Mouse (Mus musculus) neural tube, embryonic 14.5 days (tissue): ENCODE data around the gene Lamp5. TPM values are rescaled to one million over a fixed set of nuclear protein-coding genes. Genes with fewer than 3 reads are reported as not detected.

Experiments used
- ATAC-seq: fragments of 200-750 bp; cut with Nextera tagmentation; 2 replicates; pipeline ENCODE4 v1.8.0; 2017; ENCODE audit warnings: low read depth, mild to moderate bottlenecking, moderate TSS enrichment, moderate library complexity
- H3K27ac ChIP-seq: fragments of 300-500 bp; sonication (generic); 2 replicates; pipeline ENCODE4 v1.5.1; 2014; ENCODE audit warnings: low read depth, mild to moderate bottlenecking, control low read depth, low read length, moderate library complexity, mixed read lengths
- H3K27me3 ChIP-seq: fragments of 300-500 bp; sonication (generic); 2 replicates; pipeline ENCODE4 v1.6.1; 2014; ENCODE audit warnings: low read length; ENCODE audit not compliant: control insufficient read depth, insufficient read depth
- H3K36me3 ChIP-seq: fragments of 300-500 bp; sonication (generic); 2 replicates; pipeline ENCODE4 v1.6.1; 2014; ENCODE audit warnings: low read length, mixed read lengths; ENCODE audit not compliant: control insufficient read depth, insufficient read depth
- H3K4me1 ChIP-seq: fragments of 300-500 bp; sonication (generic); 2 replicates; pipeline ENCODE4 v1.6.1; 2014; ENCODE audit warnings: low read length; ENCODE audit not compliant: control insufficient read depth, insufficient read depth
- H3K4me2 ChIP-seq: fragments of 300-500 bp; sonication (generic); 2 replicates; pipeline ENCODE4 v1.6.1; 2014; ENCODE audit warnings: mild to moderate bottlenecking, low read depth, low read length, control low read depth
- H3K4me3 ChIP-seq: fragments of 300-500 bp; sonication (generic); 2 replicates; pipeline ENCODE4 v1.5.1; 2014; ENCODE audit warnings: low read depth, low read length, control low read depth, mixed read lengths
- H3K9ac ChIP-seq: fragments of 300-500 bp; sonication (generic); replicated peaks from 2 replicates; pipeline ENCODE4 v1.6.1; 2014; ENCODE audit warnings: low read depth, mild to moderate bottlenecking, control low read depth, low read length, mixed read lengths
- H3K9me3 ChIP-seq: fragments of 300-500 bp; sonication (generic); 2 replicates; pipeline ENCODE4 v1.6.1; 2016; ENCODE audit warnings: low read length; ENCODE audit not compliant: control insufficient read depth
- WGBS: fragments of 180-500 bp; shearing (Covaris S2); extraction: QIAGEN DNeasy Blood & Tissue Kit; methylation state at CpG from one replicate; pipeline ENCODE4 v1.1.7; 2014; 5-methylcytosine and 5-hydroxymethylcytosine counted together
- polyA plus RNA-seq: library from polyadenylated mRNA; unstranded; fragments of >200 nt; fragmentation: Nextera tagmentation; extraction: Ambion mirVana; gene quantifications from 2 replicates; pipeline ENCODE4 v1.2.1, GENCODE M21; 2014

Gene Lamp5
- polyA plus RNA-seq, 1 experiment from 2014 or later, result 351 TPM

- H3K27me3 ChIP-seq, result peaks cover 6% of the 10 kb centered on the region; the same call in 1 of the 2 replicates
- no peaks in the 10 kb centered on the region for H3K9me3 ChIP-seq
- peak overlapping the region; percentile 50 for H3K4me3 ChIP-seq
- H3K36me3 ChIP-seq, result no peaks in the 10 kb centered on the region
- ATAC-seq, result peak; percentile 32; the same call in 1 of the 2 replicates
- H3K9ac ChIP-seq, result peak overlapping the region; percentile 87
- peak overlapping the region; percentile 98 for H3K27ac ChIP-seq
- peak overlapping the region; percentile 52 for H3K4me2 ChIP-seq
- H3K4me1 ChIP-seq, result peaks cover 9% of the 10 kb centered on the region; the same call in 1 of the 2 replicates
- WGBS, result under 1% methylated on average over 37 of the region's 37 CpGs
Observed at GRCm38 (mm10) chr2:136059029-136059669, 7.1 kb downstream of the Lamp5 start.

GRCm38 (mm10) chr2:136064356-136064755 lies 12.3 kb downstream of the Lamp5 start:
- WGBS, result 50% methylated on average over 1 of the region's 1 CpGs
- peak overlapping the region; percentile 48 for H3K4me2 ChIP-seq
- H3K9ac ChIP-seq, result peak overlapping the region; percentile 42; the same call in 1 of the 2 replicates

GRCm38 (mm10) chr2:136095978-136096377 lies 43.9 kb downstream of the Lamp5 start:
- no peaks in the 10 kb centered on the region for H3K9me3 ChIP-seq
- ATAC-seq, result no peak
- no peaks in the 10 kb centered on the region for H3K27me3 ChIP-seq
- no peak overlapping the region for H3K4me2 ChIP-seq
- H3K4me3 ChIP-seq, result no peak overlapping the region
- 82% methylated on average over 2 of the region's 2 CpGs for WGBS
- no peak overlapping the region for H3K9ac ChIP-seq
- H3K27ac ChIP-seq, result no peak overlapping the region
- no peaks in the 10 kb centered on the region for H3K4me1 ChIP-seq
- H3K36me3 ChIP-seq, result no peaks in the 10 kb centered on the region

More at GRCm38 (mm10) chr2:136064356-136064755, 12.3 kb downstream of the Lamp5 start:
- H3K27ac ChIP-seq, result peak overlapping the region; percentile 70
- H3K36me3 ChIP-seq, result peaks cover 5% of the 10 kb centered on the region; the same call in 1 of the 2 replicates
- peaks cover 1% of the 10 kb centered on the region; the same call in 1 of the 2 replicates for H3K27me3 ChIP-seq
- no peaks in the 10 kb centered on the region for H3K9me3 ChIP-seq
- peak overlapping the region; percentile 16; the same call in 1 of the 2 replicates for H3K4me3 ChIP-seq
- ATAC-seq, result no peak
- peaks cover 7% of the 10 kb centered on the region; the same call in 1 of the 2 replicates for H3K4me1 ChIP-seq

- 84% methylated on average over 3 of the region's 3 CpGs for WGBS
- Histone ChIP-seq H3K9ac (no peak overlapping the region), H3K9me3 (no peaks in the 10 kb centered on the region), H3K27ac (no peak overlapping the region), H3K4me2 (no peak overlapping the region), H3K4me3 (no peak overlapping the region), H3K27me3 (no peaks in the 10 kb centered on the region), H3K4me1 (no peaks in the 10 kb centered on the region), H3K36me3 (no peaks in the 10 kb centered on the region)
- no peak for ATAC-seq
Observed at GRCm38 (mm10) chr2:136097143-136097542, 45.1 kb downstream of the Lamp5 start.

- H3K27ac ChIP-seq, result peak overlapping the region; percentile 96
- no peaks in the 10 kb centered on the region for H3K9me3 ChIP-seq
- H3K27me3 ChIP-seq, result no peaks in the 10 kb centered on the region
- 0 out of 2 replicates have a peak overlapping the region, but pooled peaks have one; percentile 21 for H3K9ac ChIP-seq
- H3K4me1 ChIP-seq, result peaks cover 36% of the 10 kb centered on the region
- no peak overlapping the region for H3K4me3 ChIP-seq
- peak; percentile 72 for ATAC-seq
- peak overlapping the region; percentile 23; the same call in 1 of the 2 replicates for H3K4me2 ChIP-seq
- H3K36me3 ChIP-seq, result no peaks in the 10 kb centered on the region
Observed at GRCm38 (mm10) chr2:136107597-136107996, 55.6 kb downstream of the Lamp5 start.

GRCm38 (mm10) chr2:136108124-136109037 lies 56.3 kb downstream of the Lamp5 start:
- no peaks in the 10 kb centered on the region for H3K9me3 ChIP-seq

GRCm38 (mm10) chr2:136109038-136109363 lies 57.0 kb downstream of the Lamp5 start:
- ATAC-seq, result peak; percentile 12
- WGBS, result 2% methylated on average over 2 of the region's 2 CpGs

More at GRCm38 (mm10) chr2:136108124-136109037, 56.3 kb downstream of the Lamp5 start:
- Histone ChIP-seq H3K36me3 (no peaks in the 10 kb centered on the region), H3K4me2 (peak overlapping the region; percentile 18; the same call in 1 of the 2 replicates), H3K4me1 (peaks cover 36% of the 10 kb centered on the region), H3K27me3 (no peaks in the 10 kb centered on the region), H3K9ac (peak overlapping the region; percentile 59), H3K4me3 (no peak overlapping the region), H3K27ac (peak overlapping the region; percentile 96)
- 3% methylated on average over 6 of the region's 6 CpGs for WGBS
- ATAC-seq, result peak; percentile 94

GRCm38 (mm10) chr2:136113374-136113773 lies 61.3 kb downstream of the Lamp5 start:
- H3K9ac ChIP-seq, result no peak overlapping the region
- no peaks in the 10 kb centered on the region for H3K9me3 ChIP-seq
- H3K27ac ChIP-seq, result peak overlapping the region; percentile 69
- no peak overlapping the region for H3K4me2 ChIP-seq
- ATAC-seq, result no peak
- no peak overlapping the region for H3K4me3 ChIP-seq
- WGBS, result 55% methylated on average over 6 of the region's 6 CpGs
- no peaks in the 10 kb centered on the region for H3K36me3 ChIP-seq
- H3K4me1 ChIP-seq, result peaks cover 21% of the 10 kb centered on the region
- H3K27me3 ChIP-seq, result no peaks in the 10 kb centered on the region

More at GRCm38 (mm10) chr2:136109038-136109363, 57.0 kb downstream of the Lamp5 start:
- no peaks in the 10 kb centered on the region for H3K9me3 ChIP-seq
- peak overlapping the region; percentile 96 for H3K27ac ChIP-seq
- peaks cover 36% of the 10 kb centered on the region for H3K4me1 ChIP-seq
- no peak overlapping the region for H3K4me3 ChIP-seq
- H3K36me3 ChIP-seq, result no peaks in the 10 kb centered on the region
- peak overlapping the region; percentile 18; the same call in 1 of the 2 replicates for H3K4me2 ChIP-seq
- H3K27me3 ChIP-seq, result no peaks in the 10 kb centered on the region
- peak overlapping the region; percentile 59 for H3K9ac ChIP-seq
